Mouse (Mus musculus): ENCODE measurements at regions not wholly inside any gene's neighbourhood (a gene's known extent, or its start where the extent isn't known, plus 50 kb on each side); places are given as distances from the start of the nearest gene placed in this dataset.
A peak's percentile ranks its signal among the peaks of the same experiment; 100 is the strongest.

DNA sequence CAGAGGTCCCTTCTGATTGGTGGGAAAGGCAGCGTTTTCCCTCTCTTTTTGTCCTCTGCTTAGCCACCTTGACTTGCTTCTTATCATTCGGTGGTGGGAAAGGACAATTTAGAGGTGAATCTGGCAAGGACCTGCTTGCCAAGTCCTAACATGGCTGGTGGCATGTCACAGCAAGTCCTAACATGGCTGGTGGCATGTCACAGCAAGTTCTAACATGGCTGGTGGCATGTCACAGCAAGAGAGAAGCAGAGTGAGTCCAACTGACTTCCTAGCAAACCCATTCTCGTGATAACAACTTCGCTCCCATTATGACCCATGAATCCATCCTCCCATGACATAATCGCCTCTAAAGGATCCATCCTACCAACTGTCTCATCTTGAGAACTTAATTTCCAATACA is 183.1 kb downstream of the Lmo4 start:
- no peak overlapping the region for H3K9ac ChIP-seq (replicated peaks)
- no peaks in the 10 kb centered on the region for H3K9me3 ChIP-seq
- WGBS = 90% methylated on average over 5 of the region's 5 CpGs
- ATAC-seq (ENCODE audit: low FRiP score, low read depth) = no peak
- H3K4me3 ChIP-seq = no peak overlapping the region
- no peaks in the 10 kb centered on the region for H3K27me3 ChIP-seq
- no peak overlapping the region for H3K4me2 ChIP-seq (replicated peaks)
- H3K27ac ChIP-seq (replicated peaks) = no peak overlapping the region
- H3K4me1 ChIP-seq = no peaks in the 10 kb centered on the region; the same call in 1 of the 2 replicates
- H3K36me3 ChIP-seq = no peaks in the 10 kb centered on the region

- H3K9ac ChIP-seq (replicated peaks) = no peak overlapping the region
- H3K4me2 ChIP-seq (replicated peaks) = no peak overlapping the region
- H3K4me1 ChIP-seq = no peaks in the 10 kb centered on the region; the same call in 1 of the 2 replicates
- no peak overlapping the region for H3K27ac ChIP-seq (replicated peaks)
- no peaks in the 10 kb centered on the region for H3K27me3 ChIP-seq
- WGBS = 81% methylated on average over 8 of the region's 8 CpGs
- H3K36me3 ChIP-seq = no peaks in the 10 kb centered on the region
- 0 out of 2 replicates have a peak, but pooled peaks have one; percentile 34 for ATAC-seq (ENCODE audit: low FRiP score, low read depth)
- H3K9me3 ChIP-seq = no peaks in the 10 kb centered on the region
- H3K4me3 ChIP-seq = no peak overlapping the region
These were observed 184.7 kb downstream of the Lmo4 start for GRCm38 (mm10) chr3:144020189-144020940.

- no peak for ATAC-seq (ENCODE audit: low FRiP score, low read depth)
- Histone ChIP-seq H3K4me2 (replicated peaks) (no peak overlapping the region), H3K9ac (replicated peaks) (no peak overlapping the region), H3K36me3 (no peaks in the 10 kb centered on the region), H3K27ac (replicated peaks) (no peak overlapping the region), H3K4me3 (no peak overlapping the region), H3K27me3 (no peaks in the 10 kb centered on the region), H3K4me1 (no peaks in the 10 kb centered on the region; the same call in 1 of the 2 replicates), H3K9me3 (no peaks in the 10 kb centered on the region)
- 91% methylated on average over 2 of the region's 2 CpGs for WGBS
These were observed 185.7 kb downstream of the Lmo4 start for GRCm38 (mm10) chr3:144019293-144019692.

DNA sequence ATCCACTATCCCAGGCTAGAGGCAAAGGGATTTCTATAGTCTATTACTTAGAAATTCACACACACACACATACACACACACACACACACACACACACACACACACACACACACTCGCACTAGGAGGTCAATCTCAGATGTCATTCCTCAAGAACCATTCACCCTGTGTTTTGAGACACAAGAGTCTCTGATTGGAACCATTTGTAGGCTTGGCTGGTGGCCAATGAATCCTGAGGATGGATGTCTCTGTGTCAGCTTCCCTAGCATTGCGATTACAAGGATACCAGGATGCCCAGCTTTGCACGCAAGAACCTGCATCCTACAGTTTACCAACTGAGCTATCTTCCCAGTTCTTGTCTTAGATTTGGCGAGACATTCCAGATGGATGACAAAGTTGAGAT is 186.5 kb downstream of the Lmo4 start:
- Histone ChIP-seq H3K9me3 (no peaks in the 10 kb centered on the region), H3K4me3 (no peak overlapping the region), H3K4me1 (no peaks in the 10 kb centered on the region; the same call in 1 of the 2 replicates), H3K27ac (replicated peaks) (no peak overlapping the region), H3K9ac (replicated peaks) (no peak overlapping the region), H3K4me2 (replicated peaks) (no peak overlapping the region), H3K36me3 (no peaks in the 10 kb centered on the region), H3K27me3 (no peaks in the 10 kb centered on the region)
- ATAC-seq (ENCODE audit: low FRiP score, low read depth) = no peak
- 87% methylated on average over 4 of the region's 4 CpGs for WGBS

DNA sequence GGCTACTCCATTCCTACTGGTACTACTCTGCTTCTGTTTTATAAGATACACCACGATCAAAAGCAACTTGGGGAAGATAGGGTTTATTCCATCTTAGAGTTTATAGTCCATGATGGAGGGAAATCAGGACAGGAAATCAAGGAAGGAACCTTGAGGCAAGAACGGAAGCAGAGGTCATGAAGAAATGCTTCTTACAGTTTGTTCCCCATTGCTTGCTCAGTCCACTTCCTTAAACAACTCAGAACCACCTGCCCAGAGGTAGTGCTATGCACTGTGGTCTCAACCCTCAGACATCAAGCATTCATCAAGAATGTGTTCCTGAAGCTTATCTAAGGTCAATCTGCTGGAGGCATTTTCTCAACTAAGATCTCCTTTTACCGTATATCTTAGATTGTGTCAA is 189.8 kb downstream of the Lmo4 start:
- H3K9me3 ChIP-seq = no peaks in the 10 kb centered on the region
- H3K4me2 ChIP-seq (replicated peaks) = no peak overlapping the region
- no peak overlapping the region for H3K4me3 ChIP-seq
- H3K27ac ChIP-seq (replicated peaks) = no peak overlapping the region
- H3K27me3 ChIP-seq = no peaks in the 10 kb centered on the region
- WGBS = 97% methylated on average over 3 of the region's 3 CpGs
- peaks cover 9% of the 10 kb centered on the region for H3K4me1 ChIP-seq
- H3K9ac ChIP-seq (replicated peaks) = no peak overlapping the region
- no peak for ATAC-seq (ENCODE audit: low FRiP score, low read depth)
- no peaks in the 10 kb centered on the region for H3K36me3 ChIP-seq

GRCm38 (mm10) chr3:144013481-144014125 is 191.4 kb downstream of the Lmo4 start:
- no peak overlapping the region for H3K27ac ChIP-seq (replicated peaks)
- H3K4me3 ChIP-seq = no peak overlapping the region
- no peaks in the 10 kb centered on the region for H3K27me3 ChIP-seq
- peaks cover 9% of the 10 kb centered on the region for H3K4me1 ChIP-seq
- H3K36me3 ChIP-seq = no peaks in the 10 kb centered on the region
- no peaks in the 10 kb centered on the region for H3K9me3 ChIP-seq
- no peak for ATAC-seq (ENCODE audit: low FRiP score, low read depth)
- WGBS = 56% methylated on average over 8 of the region's 8 CpGs
- no peak overlapping the region for H3K4me2 ChIP-seq (replicated peaks)
- H3K9ac ChIP-seq (replicated peaks) = no peak overlapping the region

DNA sequence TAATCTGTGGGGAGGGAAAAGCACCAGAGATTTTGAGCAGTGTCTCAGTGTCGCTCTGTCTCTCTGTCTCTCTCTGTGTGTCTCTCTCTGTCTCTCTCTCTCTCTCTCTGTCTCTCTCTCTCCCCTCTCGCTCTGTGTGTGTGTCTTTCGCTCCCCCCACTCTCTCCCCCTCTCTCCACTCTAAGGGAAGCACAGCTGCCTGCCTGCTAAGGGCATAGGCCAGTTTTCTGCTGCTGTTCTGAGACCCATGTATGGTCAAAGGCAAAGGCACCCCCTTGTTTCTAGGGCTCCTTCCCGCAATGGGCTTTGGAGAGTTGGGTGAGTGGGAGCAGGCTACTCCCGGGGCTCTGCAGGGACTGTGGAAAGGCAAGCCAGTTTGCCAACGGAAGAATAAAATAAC is 192.2 kb downstream of the Lmo4 start:
- Histone ChIP-seq H3K4me1 (peaks cover 9% of the 10 kb centered on the region), H3K27ac (replicated peaks) (no peak overlapping the region), H3K9ac (replicated peaks) (no peak overlapping the region), H3K4me2 (replicated peaks) (no peak overlapping the region), H3K36me3 (no peaks in the 10 kb centered on the region), H3K4me3 (no peak overlapping the region), H3K27me3 (no peaks in the 10 kb centered on the region), H3K9me3 (no peaks in the 10 kb centered on the region)
- peak; percentile 38; the same call in 1 of the 2 replicates for ATAC-seq (ENCODE audit: low FRiP score, low read depth)
- 60% methylated on average over 6 of the region's 6 CpGs for WGBS

DNA sequence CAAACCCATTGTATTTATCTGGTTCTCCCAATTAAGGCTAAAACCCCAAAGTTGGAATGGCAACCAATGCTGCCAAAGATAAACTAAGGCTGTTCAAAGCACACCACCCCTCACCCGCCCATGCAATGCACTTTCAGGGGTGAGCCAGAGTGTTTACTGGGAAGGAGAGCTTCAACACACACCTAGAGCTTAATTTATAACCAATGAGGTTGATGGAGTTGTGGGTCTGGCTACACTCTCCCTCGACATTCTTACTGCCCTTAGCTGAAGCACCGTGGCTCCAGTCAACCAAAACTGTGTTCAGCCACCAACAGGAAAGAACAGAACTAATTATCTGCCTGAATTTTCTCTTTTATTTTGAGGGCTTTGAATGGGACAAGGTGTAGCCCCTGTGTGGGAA is 192.8 kb downstream of the Lmo4 start:
- H3K9ac ChIP-seq (replicated peaks) = no peak overlapping the region
- no peak overlapping the region for H3K4me3 ChIP-seq
- no peak for ATAC-seq (ENCODE audit: low FRiP score, low read depth)
- no peaks in the 10 kb centered on the region for H3K9me3 ChIP-seq
- no peaks in the 10 kb centered on the region for H3K36me3 ChIP-seq
- WGBS = 76% methylated on average over 3 of the region's 3 CpGs
- H3K4me1 ChIP-seq = peaks cover 9% of the 10 kb centered on the region
- no peaks in the 10 kb centered on the region for H3K27me3 ChIP-seq
- H3K4me2 ChIP-seq (replicated peaks) = no peak overlapping the region
- H3K27ac ChIP-seq (replicated peaks) = no peak overlapping the region

DNA sequence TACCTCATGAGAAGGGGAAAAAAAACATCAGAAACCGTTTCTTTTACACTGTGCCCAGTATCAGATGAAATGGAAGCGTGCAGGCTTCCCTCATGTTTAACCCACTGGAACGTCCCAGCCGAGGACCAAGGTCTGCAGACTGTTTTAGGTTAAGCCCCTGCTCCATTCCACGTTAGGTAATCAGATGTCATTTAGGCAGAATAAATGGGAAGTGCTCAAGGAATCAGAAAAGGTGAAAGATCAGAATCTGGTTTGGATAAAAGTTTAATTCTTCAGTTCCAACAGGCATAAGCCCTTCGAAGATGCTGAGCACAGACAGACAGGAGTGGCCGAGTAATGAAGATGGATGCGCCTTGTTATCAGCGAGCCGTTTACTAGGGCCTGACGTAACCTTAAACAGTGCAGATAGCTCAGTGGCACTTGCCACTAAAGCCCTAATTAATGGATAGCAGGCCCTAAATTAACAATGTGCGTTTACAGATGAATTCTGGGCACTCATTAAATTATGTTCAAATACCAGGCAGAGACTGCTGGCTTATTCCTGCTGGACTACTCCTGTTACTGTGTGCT is 193.5 kb downstream of the Lmo4 start:
- ATAC-seq (ENCODE audit: low FRiP score, low read depth) = no peak

GRCm38 (mm10) chr3:144010558-144010957 is 194.5 kb downstream of the Lmo4 start:
- H3K27ac ChIP-seq (replicated peaks) = no peak overlapping the region
- H3K4me1 ChIP-seq = peaks cover 9% of the 10 kb centered on the region
- WGBS = 63% methylated on average over 6 of the region's 6 CpGs
- no peak for ATAC-seq (ENCODE audit: low FRiP score, low read depth)
- H3K36me3 ChIP-seq = no peaks in the 10 kb centered on the region
- no peak overlapping the region for H3K9ac ChIP-seq (replicated peaks)
- H3K4me3 ChIP-seq = no peak overlapping the region
- H3K27me3 ChIP-seq = no peaks in the 10 kb centered on the region
- no peaks in the 10 kb centered on the region for H3K9me3 ChIP-seq
- no peak overlapping the region for H3K4me2 ChIP-seq (replicated peaks)

More for the DNA sequence above, 193.5 kb downstream of the Lmo4 start:
- H3K4me3 ChIP-seq = no peak overlapping the region
- no peaks in the 10 kb centered on the region for H3K9me3 ChIP-seq
- 74% methylated on average over 12 of the region's 12 CpGs for WGBS
- H3K9ac ChIP-seq (replicated peaks) = no peak overlapping the region
- peaks cover 9% of the 10 kb centered on the region for H3K4me1 ChIP-seq
- no peak overlapping the region for H3K27ac ChIP-seq (replicated peaks)
- H3K27me3 ChIP-seq = no peaks in the 10 kb centered on the region
- no peak overlapping the region for H3K4me2 ChIP-seq (replicated peaks)
- H3K36me3 ChIP-seq = no peaks in the 10 kb centered on the region

DNA sequence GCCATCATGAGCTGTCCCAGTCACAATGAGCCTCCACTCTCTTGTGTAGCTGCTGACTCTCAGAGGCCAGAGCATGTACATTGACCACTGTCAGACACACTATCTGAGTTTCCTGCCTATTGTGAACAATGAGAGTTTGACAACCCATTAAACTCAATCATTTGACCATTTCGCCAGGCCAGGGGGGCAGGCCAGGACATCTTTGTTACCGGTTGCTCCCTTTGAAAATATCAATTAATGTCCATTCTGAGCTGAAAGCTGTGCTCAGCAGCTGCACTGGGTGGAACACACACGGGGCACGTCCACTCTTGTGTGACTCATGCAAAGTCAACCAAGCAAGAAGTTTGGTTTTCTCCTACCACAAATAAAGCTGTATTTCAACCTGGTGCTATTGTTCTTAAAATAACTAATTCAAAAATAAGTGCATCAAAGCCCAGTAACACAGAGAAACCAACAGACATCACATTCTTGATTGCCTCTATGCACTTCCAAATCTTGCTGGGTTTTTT is 197.9 kb downstream of the Lmo4 start:
- Histone ChIP-seq H3K4me2 (replicated peaks) (no peak overlapping the region), H3K27me3 (no peaks in the 10 kb centered on the region), H3K27ac (replicated peaks) (no peak overlapping the region), H3K9ac (replicated peaks) (no peak overlapping the region), H3K4me1 (peaks cover 4% of the 10 kb centered on the region), H3K36me3 (no peaks in the 10 kb centered on the region), H3K4me3 (no peak overlapping the region), H3K9me3 (no peaks in the 10 kb centered on the region)
- 54% methylated on average over 4 of the region's 4 CpGs for WGBS
- no peak for ATAC-seq (ENCODE audit: low FRiP score, low read depth)

- Histone ChIP-seq H3K9ac (replicated peaks) (no peak overlapping the region), H3K4me3 (no peak overlapping the region), H3K36me3 (no peaks in the 10 kb centered on the region), H3K27me3 (no peaks in the 10 kb centered on the region), H3K4me1 (no peaks in the 10 kb centered on the region), H3K4me2 (replicated peaks) (no peak overlapping the region), H3K27ac (replicated peaks) (no peak overlapping the region), H3K9me3 (no peaks in the 10 kb centered on the region)
- ATAC-seq (ENCODE audit: low FRiP score, low read depth) = no peak
- WGBS = 85% methylated on average over 8 of the region's 8 CpGs
These were observed 207.1 kb downstream of the Lmo4 start for GRCm38 (mm10) chr3:143997909-143998308.
